Mouse (Mus musculus) spleen, adult 12 weeks (tissue): Measurements from ENCODE around the gene Ubr7.

Experiments
- DNase-seq: peaks from one replicate; pipeline ENCODE4 v3.0.0; 2022; ENCODE audit warnings: low spot score

The Ubr7 gene

GRCm38 (mm10) chr12:102826399-102826798 is 68.6 kb downstream of the Ubr7 start:
- no peak for DNase-seq

DNA sequence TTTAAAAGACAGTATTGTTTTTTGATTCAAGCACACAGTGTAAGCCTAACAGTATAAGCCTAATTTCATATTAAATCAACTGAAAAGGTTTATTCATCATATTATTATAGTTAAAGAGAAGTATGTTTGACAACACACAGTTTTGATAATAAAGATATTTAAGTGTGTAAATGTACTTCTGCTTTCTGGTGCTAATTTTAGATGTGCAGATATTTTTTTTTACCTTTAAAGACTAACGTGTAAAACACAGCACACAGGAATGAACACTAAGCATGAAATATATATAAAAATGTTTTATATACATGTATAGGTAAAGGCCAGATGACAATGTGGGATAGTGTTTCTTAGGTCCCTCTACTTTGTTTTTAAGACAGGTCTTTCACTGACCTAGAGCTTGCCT is 69.4 kb downstream of the Ubr7 start:
- no peak for DNase-seq
